Mouse (Mus musculus) natural killer cell, adult 2 months (primary cell): ENCODE results near the gene Slc25a44.

Experiments used
- DNase-seq, 2 experiments: peaks; one replicate each; pipeline ENCODE4 v3.0.0; 2022; ENCODE audit warnings: low spot score in 2 of 2

Gene Slc25a44

DNA sequence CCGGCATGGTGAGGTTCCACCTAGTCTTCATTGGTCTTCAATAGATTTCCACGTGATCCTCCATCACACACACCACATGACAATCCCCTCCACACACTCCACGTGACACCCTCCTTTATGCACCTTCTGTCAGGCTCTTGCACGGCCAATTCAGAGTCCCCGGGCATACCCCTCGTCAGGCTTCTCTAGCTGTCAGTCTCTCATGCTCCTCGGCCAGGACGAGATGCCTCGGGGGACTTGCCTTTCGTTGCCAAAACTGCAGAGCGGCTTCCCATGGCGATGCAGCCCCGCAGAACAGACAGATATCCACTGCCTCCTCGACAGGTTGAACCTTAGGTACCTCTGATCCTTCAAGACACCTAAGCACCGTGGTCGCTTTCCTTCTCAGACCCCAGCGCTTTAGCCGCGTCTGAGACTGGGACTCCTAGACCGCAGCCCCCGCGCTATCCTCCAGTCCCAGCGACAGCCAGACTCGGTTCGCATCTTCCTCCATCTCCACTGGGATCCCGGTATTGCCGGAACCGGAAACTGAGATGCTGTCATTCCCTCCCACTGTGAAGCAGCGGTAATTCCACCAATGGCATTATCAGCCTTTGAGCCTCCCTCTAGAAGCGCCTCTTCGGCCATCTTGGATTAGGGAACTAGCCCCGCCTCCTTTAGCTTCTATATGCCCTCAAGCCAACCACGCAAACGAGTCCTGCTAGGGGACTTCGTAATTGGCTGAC, at the start of gene Slc25a44:
TSS of gene Slc25a44 (minus strand) at position 535 of the 725 bp plus-strand sequence.
- DNase-seq = peak; percentile 90

DNA sequence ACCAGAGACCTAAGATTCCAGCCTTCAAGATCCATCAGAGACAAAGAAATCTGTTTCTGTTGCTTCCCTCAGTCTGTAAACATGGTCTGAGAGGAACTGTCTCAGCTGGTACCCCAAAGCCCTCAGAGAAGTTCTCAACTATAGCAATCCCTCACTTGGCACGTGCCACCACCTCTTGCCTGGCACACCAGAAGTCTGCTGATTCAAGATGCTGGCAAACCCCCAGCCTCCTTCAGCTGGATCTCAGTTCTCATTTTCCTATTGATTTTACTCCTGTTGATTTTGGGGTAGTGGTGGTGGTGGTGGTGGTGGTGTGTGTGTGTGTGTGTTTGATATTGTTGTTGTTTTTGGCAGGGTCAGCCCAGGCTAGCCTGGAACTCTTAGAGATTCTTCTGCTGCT, 48.6 kb upstream of the Slc25a44 start:
- DNase-seq = no peak

DNA sequence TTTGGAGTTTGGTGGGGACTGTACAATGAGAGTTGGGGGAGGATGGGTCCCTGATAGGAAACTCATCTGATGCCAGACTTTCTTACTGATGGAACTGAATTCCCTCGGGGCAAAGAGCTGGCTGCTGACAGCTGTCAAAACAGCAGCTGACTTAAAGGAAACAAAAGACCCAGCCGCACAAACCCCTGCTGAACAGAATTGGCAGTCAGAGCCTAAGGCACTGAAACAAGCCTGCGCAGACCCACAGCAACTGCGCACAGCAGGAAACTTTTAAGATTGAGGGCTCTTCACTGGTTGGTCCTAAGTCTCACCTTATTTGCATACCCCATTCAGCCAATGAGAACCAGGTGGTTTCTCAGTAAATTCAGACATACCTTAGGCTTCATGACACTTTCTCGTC, 48.1 kb upstream of the Slc25a44 start:
- DNase-seq = no peak

DNA sequence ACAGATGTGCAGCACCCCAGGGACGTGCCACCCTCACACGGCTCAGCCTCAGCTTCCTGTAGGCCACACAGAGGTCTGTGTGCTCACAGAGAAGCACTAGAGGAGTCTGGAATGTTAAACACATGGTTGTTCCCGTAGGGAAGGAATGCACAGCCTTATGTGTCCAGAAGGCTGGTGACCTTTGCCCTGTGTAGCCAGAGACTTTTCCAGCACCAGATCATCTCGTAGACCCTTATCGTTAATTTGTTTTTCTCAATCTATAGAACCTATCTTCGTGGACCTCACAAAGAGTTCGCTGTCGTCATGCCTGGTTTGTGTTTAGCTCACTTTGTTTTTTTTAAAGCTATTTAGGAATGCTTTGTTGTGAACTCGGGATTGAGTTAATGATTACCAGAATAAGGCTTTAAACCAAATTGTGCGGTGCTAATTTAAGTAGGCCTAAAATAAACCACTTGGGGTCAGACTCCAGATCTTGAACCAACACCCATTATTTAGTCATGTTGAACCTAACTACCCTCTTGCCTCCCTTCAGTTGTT, 46.1 kb upstream of the Slc25a44 start:
- no peak for DNase-seq

DNA sequence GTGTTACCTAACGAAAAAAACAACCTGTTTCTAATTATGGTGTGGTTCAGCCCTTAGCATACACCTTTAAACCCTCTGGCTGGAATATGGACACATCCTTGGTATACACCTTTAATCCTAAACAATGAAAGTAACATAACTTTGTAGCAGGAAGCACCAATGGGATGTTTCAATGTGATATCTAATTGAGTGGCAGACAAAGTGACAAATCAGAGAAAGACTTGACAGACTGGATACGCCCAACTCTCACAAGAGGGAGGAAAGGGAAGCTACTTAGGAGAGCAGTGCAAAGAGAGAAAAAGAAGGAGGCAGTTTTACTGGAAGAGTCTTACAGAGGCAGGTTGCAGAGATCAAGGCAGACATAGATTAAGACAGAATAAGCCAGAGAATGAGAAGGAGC, 44.5 kb upstream of the Slc25a44 start:
- no peak for DNase-seq

DNA sequence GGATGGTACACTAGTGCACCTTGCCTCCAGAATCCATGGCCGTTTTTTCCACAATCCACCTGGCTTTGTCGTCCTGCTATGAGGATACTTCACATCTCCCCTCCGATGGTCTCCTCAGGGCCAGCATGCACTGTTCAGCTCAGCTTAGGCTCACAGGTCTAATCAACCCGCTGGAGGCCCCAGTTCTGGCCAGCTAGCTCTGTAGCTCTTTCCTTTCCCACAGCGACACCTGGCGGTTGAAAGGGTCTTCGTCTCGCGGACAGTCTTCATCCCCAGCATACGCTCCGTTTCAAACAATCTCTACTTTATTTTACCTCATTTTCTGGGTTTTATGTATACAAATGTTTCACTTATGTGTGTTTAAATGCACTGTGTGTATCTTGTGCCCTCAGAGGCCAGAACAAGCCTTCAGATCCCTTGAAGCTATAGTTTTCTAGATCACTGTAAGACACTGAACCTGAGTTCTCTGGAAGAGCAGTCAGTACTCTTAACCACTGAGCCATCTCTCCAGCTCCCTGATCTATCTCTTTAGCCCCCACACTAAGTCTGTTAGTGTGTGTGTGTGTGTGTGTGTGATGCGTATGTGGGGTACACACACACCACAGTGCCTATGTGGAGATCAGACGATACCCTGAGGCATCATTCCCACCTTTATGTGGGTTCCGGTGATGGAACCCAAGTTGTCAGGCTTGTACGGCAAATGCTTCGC, 42.3 kb upstream of the Slc25a44 start:
- DNase-seq = peak; percentile 85 to 87

DNA sequence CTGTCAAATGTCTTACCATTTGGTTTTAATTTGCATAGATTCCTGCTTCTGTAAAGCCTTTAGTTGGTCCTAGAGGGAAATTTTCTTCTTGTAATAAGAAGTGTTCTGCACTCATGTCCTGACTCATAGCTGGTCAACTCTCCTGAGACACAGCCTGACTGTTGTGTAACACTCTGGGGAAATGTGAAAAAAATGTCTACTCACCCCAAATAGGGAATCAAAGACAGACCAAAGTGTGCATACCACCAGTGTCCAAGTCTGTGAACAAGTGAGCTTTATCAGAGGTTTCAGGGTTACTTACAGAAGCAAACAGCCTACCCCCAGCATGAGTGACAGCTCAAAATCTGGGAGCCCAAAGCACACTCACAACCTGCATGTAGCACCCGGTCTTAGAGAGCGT, 40.2 kb upstream of the Slc25a44 start:
- no peak for DNase-seq

DNA sequence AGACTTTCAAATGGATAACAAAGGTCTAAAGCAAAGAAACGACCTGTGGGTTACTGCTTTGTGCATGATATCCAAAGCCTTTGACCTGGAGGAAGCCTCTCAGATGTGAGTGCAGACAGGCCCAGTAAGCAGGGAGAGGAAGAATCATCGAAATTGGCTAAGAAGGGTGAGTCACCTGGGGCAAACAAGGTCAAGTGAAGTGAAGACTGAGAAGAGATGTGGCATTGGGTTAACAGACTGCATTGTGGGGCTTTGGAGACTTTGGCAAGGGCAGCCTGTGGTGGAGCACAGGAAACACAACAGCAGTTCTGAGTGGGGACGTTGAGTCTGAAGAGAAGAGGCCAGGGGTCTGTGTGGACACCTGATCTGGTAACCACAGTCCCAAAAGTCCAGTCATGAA, 39.5 kb upstream of the Slc25a44 start:
- no peak for DNase-seq

DNA sequence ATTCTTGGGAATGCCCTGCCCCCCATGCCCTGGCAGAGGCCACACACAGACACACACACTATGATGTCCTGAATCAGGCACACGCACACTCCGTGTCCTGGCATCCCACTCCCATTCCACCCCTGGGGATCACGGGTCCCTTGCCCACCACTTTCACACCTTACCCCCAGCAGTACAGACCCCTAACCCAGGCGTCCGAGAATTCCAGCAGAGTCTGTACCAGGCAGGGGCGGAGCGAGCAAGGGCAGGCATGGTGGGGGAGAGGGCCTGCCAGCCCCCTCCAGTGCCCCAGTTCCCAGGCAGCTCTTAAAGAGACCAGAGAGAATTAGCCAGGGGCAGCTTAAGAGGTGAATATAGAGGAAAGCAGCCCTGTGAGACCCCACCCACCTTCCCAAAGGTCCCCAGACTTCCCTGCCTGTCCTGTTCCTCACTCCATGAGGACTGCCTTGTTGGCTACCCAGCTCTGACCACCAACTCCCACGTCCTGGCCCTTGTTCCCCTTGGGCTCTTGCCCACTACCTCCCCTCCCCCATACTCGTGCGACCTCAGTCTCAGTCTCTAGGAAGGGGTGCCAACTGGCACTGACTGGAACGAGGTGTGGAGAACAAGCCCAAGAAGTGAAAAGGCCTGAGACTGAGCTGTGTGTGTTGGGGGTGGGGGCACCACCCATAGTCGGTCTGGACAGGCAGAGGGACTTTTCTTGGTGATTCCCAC, 36.2 kb upstream of the Slc25a44 start, which contains the start of gene Sema4a:
TSS of gene Sema4a (minus strand) at position 200 of the 714 bp plus-strand sequence.
- DNase-seq = no peak

DNA sequence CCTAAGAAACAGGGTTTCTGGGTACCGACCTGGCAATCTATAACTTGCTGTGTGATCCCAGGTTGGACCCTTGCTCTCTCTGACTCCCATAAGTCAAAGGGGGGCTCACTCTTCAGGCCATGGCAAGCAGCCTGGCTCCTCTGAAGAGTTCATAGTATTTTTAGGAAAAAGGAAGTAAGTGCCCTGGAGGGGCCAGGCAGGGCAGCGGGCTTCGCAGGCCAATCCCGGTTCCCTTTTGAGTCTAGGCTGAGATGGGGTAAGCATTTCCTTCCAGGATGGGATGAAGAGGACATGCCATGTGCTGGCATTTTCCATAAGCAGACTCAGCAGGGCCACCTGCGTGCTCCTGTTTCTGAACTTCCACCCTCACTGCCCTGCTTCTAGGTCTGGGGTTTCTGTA, 35.1 kb upstream of the Slc25a44 start:
- DNase-seq = no peak

DNA sequence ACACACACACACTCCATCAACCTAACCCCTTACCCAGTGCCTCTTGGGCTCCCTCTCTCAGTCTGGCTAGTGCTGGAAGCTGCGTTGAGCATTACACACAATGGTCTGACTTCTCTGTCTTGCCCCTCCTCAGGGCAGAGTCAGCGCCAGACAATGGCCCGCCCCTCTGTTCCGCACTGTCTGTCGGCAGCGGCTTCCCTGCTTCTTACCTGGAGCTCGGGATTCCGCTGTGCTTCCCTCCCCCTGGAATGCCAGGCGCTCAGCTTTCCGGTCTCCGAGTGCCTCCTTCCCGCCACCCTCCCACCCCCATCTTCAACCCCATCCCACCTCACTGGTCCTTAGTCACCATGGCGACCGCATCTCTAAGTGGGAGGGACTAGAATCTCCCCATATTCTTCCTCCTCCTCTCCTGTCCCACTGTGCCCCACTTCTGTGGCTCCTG, 33.9 kb upstream of the Slc25a44 start:
- no peak for DNase-seq

DNA sequence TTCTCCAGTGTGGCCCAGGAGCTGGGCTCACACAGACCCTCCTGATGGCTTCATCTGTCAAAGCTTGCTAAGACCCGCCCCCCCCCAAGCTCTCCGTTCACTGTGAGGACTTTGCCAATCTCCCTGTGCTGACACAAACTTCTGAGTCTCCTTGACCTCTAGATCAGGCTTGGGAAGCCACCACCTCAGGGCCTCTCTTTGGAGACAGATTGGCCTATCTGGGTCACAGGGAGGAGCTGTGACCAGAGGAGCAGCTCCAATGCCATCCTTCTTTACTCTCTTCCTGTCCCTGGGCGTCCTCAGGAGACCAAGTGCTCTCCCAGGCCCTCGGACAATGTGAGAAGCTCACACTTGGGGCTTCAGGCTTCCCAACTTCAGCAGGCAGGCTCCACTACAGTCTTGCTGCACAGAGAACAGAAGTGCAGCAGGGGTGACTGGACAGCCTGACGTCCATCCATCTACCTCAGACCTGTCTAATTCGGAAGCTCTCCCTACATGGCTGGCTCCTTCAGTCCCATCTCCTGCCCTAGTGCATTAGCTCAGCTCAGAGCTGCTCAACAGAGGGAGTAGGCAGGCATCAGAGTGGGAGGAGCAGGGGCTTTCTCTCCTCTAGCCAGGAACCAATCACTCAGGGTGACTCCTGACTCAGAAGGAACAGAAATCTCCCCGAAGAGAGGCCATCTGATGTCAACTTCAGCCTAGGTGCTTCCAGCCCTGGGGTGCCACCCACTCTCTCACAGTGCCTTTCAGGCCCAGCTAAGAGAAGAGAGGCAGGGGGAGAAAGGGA, 32.0 kb upstream of the Slc25a44 start:
- no peak for DNase-seq

DNA sequence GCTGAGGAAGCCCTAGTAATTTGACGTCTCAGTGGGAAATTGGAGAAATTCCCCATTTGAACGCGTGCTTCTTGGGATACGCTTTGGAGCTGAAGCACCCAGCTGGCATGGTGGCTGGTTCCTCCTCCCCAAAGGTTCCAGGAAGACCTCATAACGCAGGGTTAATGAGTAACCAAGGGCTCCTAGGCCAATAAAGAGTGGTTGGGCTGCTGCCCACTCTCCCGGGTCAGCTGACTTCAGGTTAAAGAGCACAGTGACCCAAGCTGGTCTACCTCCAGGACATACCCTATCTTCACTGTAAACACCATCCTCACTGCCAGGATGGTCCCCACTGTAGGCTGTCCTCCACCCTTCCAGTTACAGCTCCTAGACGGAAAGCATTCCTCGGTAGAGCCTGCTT, 31.4 kb upstream of the Slc25a44 start:
- DNase-seq = no peak

DNA sequence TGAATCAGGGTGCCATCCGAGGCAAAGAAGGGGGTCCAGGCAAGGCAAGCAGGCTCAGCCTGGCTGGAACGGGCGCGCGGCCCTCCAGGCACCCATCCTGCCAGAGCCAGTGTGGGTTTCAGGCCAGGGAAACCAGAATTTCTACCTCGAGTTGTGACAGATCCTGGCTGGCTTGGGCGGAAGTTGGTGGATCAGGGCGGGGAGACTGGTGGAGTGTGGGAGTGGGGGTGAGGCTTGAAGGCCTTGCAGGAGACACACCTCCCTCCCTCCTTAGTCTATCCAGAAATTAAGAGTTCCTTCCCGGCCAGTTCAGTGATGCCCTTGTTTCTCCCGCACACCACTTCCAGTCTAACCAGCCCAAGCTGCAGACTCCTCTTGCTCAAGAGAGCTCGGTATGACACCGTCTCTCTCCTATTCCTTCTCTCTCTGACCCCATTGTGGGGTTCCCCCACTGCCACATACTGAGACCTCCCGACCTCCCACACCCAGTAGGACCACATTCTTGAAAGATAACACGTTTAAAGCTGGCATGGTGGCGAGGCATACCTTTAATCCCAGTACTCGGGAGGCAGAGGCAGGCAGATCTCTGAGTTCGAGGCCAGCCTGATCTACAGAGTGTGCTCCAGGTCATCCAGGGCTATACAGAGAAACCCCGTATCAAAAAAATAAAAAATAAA, 30.8 kb upstream of the Slc25a44 start:
- no peak for DNase-seq

DNA sequence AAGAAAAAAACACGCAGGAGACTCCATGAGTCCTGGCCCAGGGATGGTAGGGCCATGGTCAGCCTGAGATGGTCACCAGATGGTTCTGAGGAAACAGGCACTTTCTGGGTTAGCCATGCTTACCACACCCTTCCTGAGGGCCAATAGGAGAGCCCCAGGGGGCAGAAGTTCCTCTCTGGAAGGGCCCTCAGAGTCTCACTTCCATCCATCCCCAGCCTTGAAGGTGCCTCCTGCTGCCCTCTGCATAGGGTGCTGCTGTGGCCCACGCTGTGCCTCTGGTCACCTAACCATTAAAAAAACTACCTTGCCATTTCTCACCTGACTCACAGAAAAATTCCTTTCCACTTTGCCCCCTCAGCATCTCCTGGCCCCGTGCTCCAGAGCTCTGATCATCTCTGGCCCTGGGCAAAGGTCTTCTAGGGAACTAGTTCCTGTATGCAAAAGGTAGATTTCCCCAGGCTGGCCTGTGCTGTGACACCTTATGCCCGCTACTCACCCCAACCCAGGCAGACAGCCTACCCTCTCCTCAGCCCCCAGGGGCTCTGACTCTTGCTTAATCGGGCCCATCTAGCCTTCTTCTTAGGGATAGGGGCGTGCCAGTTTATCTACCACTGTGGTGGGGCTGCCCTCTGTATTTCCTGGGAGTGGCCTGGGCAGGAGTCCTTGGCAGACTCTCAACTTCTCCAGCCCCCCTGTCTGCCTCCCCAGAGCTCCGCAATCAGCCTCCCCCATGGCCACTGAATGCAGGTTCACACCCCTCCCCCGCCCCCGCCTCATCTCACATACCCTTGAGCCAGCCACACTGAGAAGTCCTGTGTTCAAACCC, 30.0 kb upstream of the Slc25a44 start:
- peak; percentile 23 to 46 for DNase-seq

DNA sequence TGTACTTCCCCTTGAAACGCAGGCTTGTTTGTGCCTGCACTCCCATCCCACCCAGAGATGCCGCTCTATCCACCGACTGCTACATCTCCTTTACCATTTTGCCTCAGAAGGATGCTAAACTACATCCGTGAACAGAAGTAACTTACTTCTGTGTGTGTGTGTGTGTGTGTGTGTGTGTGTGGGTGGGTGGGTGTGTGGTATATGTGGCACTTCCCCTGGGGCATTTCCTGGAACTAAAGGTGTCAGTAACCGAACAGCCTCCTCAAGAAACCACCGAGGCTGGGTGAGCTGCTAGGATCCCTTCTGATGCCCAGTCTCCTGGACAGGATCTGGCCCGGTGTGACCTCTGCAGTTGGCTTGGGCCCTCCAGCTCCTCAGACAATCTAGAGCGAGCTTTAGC, 29.0 kb upstream of the Slc25a44 start:
- DNase-seq = peak; percentile 72 to 77

DNA sequence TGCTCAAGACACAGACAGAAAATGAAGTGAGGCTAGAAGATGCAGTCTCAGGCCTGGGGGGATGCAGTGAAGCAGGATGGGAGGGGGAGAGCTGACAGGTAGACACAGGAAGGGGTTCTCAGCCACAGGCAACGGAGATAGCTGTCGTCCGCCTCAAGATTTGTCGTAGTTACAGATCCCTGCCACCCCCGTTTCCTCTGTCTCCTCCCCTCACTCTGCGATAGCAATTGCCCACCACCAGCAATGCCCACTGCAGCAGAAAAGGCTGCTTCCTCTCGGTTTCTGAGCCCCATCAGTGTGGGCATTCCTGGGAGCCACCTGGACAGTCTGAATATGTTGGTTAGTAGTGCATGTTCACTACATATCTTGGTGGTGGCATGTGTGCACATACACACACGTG, 28.4 kb upstream of the Slc25a44 start:
- DNase-seq = peak; percentile 29 to 51

DNA sequence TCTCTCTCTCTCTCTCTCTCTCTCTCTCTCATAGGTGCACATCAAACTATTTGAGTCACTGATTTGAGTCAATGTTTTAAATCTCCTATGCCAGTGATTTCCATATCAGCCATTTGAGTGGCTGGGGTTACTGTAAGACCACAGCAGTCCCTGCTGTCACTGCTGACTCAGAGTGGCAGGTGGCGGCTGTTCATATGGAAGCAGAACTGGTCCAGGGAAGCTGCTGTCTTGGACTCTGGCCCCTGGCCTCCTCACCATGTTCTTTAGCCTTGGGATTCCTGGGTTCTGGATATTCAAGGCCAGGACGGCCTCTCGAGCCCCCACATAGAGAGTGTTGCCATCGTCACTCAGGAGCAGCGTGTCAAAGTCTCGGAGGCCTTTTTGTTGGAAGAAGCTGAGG, 27.8 kb upstream of the Slc25a44 start:
- DNase-seq = no peak

DNA sequence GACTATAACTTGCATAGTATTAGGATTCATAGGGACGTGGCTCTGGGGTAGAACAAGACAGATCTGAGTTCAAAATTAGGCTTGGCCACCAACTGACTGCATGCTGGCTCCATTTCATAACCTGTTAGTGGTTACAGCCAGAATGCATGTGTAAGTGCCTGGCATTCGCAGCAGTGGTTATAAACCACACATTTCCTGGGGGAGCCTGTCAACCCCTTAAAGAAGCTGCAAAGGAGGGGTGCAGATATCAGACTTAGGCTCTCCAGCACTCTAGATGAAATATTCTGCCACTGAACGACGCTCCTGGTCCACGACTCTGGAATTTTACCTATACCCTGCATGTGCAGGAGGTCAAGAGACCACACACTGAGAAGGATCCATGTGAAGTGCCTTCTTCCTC, 27.3 kb upstream of the Slc25a44 start:
- peak; percentile 42 to 64 for DNase-seq
